Mouse (Mus musculus) liver, embryonic 14.5 days (tissue): ENCODE data around the gene Dennd2a.

Experiments
- CTCF ChIP-seq: IDR thresholded peaks from 2 replicates; pipeline ENCODE4 v1.5.1; 2016; ENCODE audit warnings: antibody characterized with exemption, low read depth, control low read depth
- EP300 ChIP-seq: IDR thresholded peaks from 2 replicates; pipeline ENCODE4 v1.6.1; 2016; ENCODE audit warnings: antibody characterized with exemption, low read depth

GRCm38 (mm10) chr6:39538227-39538626, 19.4 kb downstream of the Dennd2a start:
- TF ChIP-seq CTCF (no peak), EP300 (no peak)
